Mouse (Mus musculus): Measurements from ENCODE around the gene Atp9a.

DNA sequence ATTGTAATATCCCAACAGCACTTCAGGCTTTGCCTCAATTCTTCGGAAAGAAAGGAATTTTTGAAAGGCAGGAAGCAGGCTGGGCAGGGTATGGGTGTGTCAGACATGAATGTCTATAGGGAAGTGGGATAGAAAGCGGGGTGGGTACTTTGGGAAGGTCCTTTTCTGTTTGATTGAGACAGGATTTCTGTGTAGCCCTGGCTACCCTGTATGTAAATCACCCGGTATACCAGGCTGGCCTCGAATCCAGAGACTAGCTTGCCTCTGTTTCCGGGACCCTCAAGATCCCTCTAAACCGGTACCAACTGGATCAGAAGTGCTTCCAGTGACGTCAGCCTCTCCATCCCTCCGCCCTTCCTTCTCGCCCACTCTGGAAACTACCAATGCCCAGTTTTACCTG, 18.9 kb upstream of the Atp9a start:
- no peak for TF ChIP-seq CTCF (IDR thresholded peaks at IDR 0.05; ENCODE audit: extremely low read depth, insufficient read depth, low read length)
- no peak for TF ChIP-seq POLR2A (IDR thresholded peaks at IDR 0.05; ENCODE audit: extremely low read depth, insufficient read depth, low read length)
